ENCODE assay signal across 17 mouse cellular contexts in the genomic region with DNA sequence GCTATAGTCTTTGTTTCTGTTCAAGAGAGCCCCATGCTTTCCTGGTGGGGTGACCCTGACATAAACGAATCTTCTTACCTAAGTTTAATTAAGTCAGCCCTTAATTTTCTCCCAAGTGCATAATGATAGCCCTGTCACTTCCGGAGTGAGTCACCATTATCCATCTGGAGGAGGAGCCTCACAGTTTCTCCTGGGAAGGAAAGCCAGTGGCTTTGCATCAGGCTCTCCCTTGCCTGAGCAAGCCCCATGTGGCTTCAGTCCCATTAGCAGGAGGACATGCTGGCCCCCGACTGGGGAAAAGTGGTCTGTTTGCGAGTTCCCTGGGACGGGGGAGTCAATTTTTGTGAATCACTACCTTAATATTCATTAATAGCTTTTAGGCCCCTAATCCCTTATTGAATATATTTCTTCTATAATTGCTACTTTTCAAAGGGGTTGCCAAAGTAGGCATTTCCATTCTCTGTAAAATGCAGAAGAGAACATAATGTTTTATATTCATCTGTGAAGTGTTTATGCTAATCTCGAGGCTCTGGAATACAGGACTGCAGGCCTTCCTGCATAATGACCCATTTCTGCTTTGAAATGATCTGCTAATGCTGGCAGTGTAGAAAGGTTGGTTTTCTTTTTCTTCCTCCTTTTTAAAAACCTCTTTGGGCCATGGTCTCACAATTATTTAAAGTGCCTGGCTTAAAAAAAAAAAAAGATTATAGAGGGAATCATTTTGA.
DNase-seq lines count a peak whose midpoint lies in the region; ATAC-seq and TF ChIP-seq lines count a peak whose summit lies in the region.
"Had no signal": no experiment of that assay in that cellular context is flagged by ENCODE, and none has a peak within 500 bp of the region (broad histone marks: within the 10 kb centered on the region; RNA-seq: fewer than 3 reads in every experiment).

No protein-coding gene starts in this region.

- H3K4me3 ChIP-seq in forebrain, postnatal 0 days (ENCODE audit: low read depth, low read length) = no peak overlapping the region
- no peak overlapping the region for H3K4me3 ChIP-seq in midbrain, embryonic 13.5 days (replicated peaks)
- H3K4me3 ChIP-seq: embryonic facial prominence, embryonic 15.5 days; limb, embryonic 15.5 days had no signal

- H3K27me3 ChIP-seq in forebrain, postnatal 0 days (ENCODE audit: insufficient read depth, low read length) = no peaks in the 10 kb centered on the region
- no peaks in the 10 kb centered on the region for H3K27me3 ChIP-seq in midbrain, embryonic 13.5 days
- H3K27me3 ChIP-seq: embryonic facial prominence, embryonic 15.5 days had no signal

- peak; percentile 8 for DNase-seq in retina, postnatal 1 day
- no peak for DNase-seq in retina, embryonic 14.5 days (ENCODE audit: low spot score)
- DNase-seq in forebrain, postnatal 0 days = peak; percentile 27
- DNase-seq in heart, postnatal 14 days = no peak
- no peak for DNase-seq in urinary bladder, postnatal 4 days (ENCODE audit: low spot score in 2 of 2)
- no peak for DNase-seq in T-cell, adult 2 months (ENCODE audit: low spot score)
- DNase-seq: adrenal gland, postnatal 36 days; gastrocnemius, postnatal 14 days; layer of hippocampus, adult 9-11 months; liver, postnatal 0 days; right cerebral cortex, postnatal 4 days; thymus, postnatal 25 days had no signal

- 0 out of 2 replicates have a peak, but pooled peaks cover 2% of the 10 kb centered on the region for H3K4me1 ChIP-seq in forebrain, postnatal 0 days (ENCODE audit: insufficient read depth)
- H3K4me1 ChIP-seq in midbrain, embryonic 13.5 days (replicated peaks) = peaks cover 6% of the 10 kb centered on the region; the same call in 1 of the 2 replicates
- H3K4me1 ChIP-seq: embryonic facial prominence, embryonic 15.5 days had no signal

- no peak overlapping the region for H3K9ac ChIP-seq in forebrain, postnatal 0 days
- no peak overlapping the region for H3K9ac ChIP-seq in midbrain, embryonic 13.5 days (replicated peaks)
- H3K9ac ChIP-seq: embryonic facial prominence, embryonic 15.5 days; limb, embryonic 15.5 days; liver, postnatal 0 days had no signal

- H3K9me3 ChIP-seq in forebrain, postnatal 0 days (ENCODE audit: low read length) = no peaks in the 10 kb centered on the region
- no peaks in the 10 kb centered on the region for H3K9me3 ChIP-seq in midbrain, embryonic 13.5 days
- H3K9me3 ChIP-seq: embryonic facial prominence, embryonic 15.5 days; limb, embryonic 15.5 days had no signal

- TF ChIP-seq CTCF in forebrain, postnatal 0 days (IDR thresholded peaks at IDR 0.05; ENCODE audit: low read depth) = no peak

- peak; percentile 78; the same call in 1 of the 2 replicates for ATAC-seq in forebrain, postnatal 0 days
- ATAC-seq in midbrain, embryonic 13.5 days = peak; percentile 76
- ATAC-seq: intestine, postnatal 0 days; liver, postnatal 0 days had no signal

- H3K36me3 ChIP-seq in forebrain, postnatal 0 days (ENCODE audit: insufficient read depth) = no peaks in the 10 kb centered on the region
- H3K36me3 ChIP-seq in midbrain, embryonic 13.5 days = no peaks in the 10 kb centered on the region
- H3K36me3 ChIP-seq: embryonic facial prominence, embryonic 15.5 days; limb, embryonic 15.5 days had no signal

- H3K4me2 ChIP-seq in forebrain, postnatal 0 days (ENCODE audit: low read depth) = no peak overlapping the region
- H3K4me2 ChIP-seq in midbrain, embryonic 13.5 days (replicated peaks) = no peak overlapping the region
- H3K4me2 ChIP-seq: embryonic facial prominence, embryonic 15.5 days; limb, embryonic 15.5 days had no signal

- 5% methylated on average over 6 of the region's 6 CpGs for WGBS in forebrain, postnatal 0 days
- WGBS in midbrain, embryonic 13.5 days = 23% methylated on average over 6 of the region's 6 CpGs

- intact Hi-C loops in heart, postnatal 14 days (cut with DNase I) = no loop called here

- H3K27ac ChIP-seq in forebrain, postnatal 0 days (ENCODE audit: low read depth, low read length) = no peak overlapping the region
- 0 out of 2 replicates have a peak overlapping the region, but pooled peaks have one; percentile 41 for H3K27ac ChIP-seq in midbrain, embryonic 13.5 days
- H3K27ac ChIP-seq: embryonic facial prominence, embryonic 15.5 days; kidney, postnatal 0 days; limb, embryonic 15.5 days had no signal

Comparison
In these comparisons a context has a peak if more than half of its experiments do, and no peak if none do; other contexts are left out.
1. DNase-seq: peak in retina, postnatal 1 day (single experiment) and forebrain, postnatal 0 days (single experiment); none in retina, embryonic 14.5 days (single experiment), heart, postnatal 14 days (0 of 2), urinary bladder, postnatal 4 days (0 of 2) and T-cell, adult 2 months (single experiment).